Mouse (Mus musculus) ovary, adult 18-20 months (tissue): ENCODE data around the gene Sowaha.

ENCODE experiments used
- DNase-seq: peaks from one replicate; pipeline ENCODE4 v3.0.0; 2022; ENCODE audit warnings: low spot score, mixed read lengths

The Sowaha gene

DNA sequence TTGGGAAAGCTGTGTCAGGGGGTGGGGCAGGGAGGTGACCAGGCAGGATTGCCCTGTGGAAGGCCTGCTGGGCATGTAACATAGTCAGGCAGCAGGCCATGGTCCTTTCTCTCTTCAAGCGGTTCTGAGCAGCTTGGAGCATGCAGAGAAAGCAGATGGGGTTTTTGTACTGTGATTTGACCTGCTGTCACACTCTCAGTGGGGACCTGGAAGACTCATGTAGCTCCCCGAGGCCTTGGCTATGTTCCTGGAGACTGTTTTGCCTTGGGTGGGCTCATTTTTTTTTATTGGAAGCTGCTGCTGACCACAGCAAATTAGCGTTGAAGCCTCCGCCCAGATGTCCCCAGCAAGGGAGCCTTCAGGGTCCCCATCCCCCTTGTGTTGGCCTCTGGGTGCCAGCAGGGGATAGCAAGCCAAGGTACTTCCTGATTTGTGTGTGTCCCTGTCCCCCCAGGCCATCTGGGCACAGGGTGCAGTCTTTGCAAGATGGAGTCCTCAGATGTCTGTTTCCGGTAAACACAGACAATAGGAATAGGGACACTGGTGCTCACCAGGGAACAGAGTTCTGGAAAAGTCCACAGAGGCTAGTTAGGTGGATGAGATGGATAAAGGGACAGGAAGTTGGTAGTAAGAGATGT, 25.1 kb upstream of the Sowaha start:
- DNase-seq = no peak

DNA sequence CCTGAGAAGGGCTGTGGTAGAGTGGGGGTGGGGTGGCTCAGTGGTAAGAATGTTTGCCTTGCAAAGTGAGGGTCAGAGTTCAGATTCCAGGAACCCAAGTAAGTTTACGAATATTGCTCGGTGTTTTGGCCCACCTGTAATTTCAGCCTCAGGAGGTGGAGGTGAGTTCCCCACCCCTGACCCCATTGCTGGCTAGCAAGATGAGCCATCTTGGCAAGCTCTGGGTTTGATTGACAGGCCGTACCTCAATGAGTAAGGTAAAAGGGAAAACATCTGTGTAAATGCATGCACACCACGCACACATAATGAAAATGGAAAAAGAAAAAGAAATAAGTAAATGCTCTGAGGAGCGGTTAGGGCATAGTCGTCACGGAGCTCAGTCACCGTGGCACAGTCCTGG, 24.3 kb upstream of the Sowaha start:
- DNase-seq = no peak

DNA sequence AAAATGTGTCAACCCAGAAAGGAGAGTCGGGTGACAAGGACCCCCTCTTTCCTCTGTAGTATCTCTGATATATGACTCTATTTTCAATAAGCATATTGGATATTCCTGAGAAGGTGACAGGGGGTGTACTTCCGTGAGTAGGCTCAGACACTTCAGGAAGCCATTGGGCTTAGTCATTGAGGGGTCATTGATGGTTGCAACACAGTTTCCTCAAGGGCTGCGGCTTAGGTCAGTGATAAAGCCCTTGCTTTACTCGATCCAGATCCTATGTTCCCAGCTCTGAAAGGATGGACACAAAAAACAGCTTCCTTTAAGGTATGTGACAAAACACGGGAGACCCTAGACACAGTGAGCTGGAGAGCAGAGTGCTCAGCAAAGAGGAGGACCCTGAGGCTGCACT, 23.7 kb upstream of the Sowaha start:
- DNase-seq = no peak

DNA sequence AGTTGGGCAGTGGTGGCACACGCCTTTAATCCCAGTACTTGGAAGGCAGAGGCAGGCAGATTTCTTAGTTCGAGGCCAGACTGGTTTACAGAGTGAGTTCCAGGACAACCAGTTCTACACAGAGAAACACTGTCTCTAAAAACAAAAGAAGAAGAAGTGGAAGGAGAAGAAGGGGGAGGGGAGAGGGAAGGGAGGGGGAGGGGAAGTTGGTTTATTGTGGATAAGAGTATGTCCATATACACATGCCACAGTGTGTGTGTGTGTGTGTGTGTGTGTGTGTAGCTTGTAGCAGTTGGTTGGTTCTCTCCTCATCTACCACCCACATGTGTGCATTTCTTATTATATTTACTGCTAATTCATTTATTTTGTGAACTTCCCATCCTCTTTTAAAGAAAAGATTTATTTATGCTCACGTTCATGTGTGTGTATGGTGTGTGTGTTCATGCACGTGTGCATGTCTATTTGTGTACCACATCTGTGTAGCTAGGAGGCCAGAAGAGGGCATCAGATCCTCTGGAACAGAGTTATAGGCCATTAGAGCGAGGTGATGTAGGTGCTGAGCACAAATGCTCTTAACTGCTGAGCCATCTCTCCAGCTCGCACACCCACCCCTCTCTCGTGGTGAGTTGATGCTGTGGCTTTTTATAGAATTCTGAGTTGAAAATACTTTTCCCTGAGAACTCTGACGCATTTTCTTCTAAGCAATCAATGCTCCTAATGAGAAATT, 22.1 kb upstream of the Sowaha start:
- DNase-seq = no peak

DNA sequence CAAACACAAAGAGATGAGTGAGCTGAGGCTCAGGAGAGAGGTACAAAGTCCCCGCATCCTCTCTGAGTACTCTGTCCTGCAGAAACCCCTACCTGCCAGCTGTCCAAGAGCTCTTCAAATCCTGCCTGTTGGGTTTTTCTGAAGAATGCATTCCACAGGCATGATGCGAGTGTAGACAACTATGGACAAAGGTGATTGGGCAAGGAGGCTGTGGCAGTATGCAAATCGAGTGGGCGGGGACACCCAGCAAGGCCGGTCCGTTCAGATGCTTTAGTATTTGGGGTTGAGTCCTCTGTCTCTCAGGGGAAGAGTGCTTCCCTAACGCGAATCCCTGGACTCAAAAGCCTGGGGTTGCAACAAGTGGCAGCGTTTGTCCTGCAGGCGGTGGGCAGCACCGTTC, 20.5 kb upstream of the Sowaha start:
- no peak for DNase-seq

DNA sequence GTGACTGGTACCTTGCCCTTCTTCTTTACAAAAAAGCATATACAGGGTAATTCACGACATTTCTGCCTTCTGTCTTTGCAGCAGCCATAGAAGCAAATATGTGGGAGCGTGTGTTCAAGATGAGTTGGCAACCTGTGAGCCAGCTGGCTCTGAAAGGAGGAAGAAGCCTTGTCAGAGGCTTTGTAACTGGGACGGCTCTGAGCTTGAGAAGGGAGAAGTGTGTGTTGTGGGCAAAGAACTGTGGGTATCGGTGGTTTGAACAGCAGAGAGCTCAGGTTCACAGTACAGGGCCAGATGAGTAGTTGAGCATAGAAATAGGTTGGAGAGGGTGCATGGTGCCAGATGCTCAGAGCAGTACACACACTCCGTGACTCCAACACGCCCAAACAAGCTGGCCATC, 16.9 kb upstream of the Sowaha start:
- no peak for DNase-seq

DNA sequence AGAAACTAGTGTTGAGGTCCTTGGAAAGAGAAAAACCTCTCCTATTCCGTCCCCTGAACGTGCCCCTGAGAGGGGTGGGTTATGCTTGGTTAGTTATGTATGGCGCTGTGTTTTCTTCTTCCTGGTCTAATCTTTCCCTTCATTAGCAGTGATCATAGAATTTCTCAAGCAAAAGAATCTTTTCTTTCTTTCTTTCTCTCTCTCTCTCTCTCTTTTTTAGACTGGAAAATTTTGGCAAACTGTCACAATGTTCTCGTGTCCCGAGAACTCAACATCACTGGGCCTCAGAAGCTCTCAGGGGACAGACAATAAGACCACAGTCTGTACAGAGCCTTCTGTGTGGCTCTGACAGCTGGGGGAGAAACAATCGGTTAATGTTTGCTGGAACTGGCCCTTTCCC, 15.3 kb upstream of the Sowaha start:
- no peak for DNase-seq

DNA sequence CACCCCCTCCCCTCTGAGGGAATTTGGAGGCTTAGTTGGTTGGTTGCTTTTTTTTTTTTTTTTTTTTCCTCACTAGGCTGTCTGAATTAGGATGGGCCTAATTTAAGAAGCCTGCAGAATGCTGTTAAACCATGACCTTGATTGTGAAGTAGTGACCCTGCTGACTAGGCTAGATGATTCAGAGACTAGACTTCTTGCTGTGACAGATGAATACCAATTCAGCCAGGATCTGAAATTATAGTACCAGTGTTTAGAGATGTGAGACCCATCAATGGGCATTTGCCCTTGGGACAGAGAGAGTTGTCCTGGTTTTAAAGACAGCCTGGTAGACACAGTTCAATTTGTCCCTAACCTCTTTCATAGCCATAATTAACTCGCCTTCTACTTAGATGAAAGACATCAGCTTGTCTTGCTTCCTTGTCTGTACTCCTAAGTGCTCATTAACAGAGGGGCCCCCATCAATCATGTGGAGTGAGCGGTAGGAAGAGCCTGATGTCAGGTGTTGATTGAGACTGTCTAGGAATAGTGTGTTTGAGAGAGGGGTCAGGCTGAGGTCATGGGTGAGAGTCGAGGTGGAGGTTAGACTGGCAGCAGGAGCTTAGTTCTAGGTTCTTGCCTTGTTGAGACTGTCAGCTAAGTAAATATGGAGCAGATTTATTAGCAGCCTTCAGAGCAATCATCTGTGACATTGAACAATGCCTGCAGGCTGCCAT, 13.3 kb upstream of the Sowaha start:
- DNase-seq = no peak

DNA sequence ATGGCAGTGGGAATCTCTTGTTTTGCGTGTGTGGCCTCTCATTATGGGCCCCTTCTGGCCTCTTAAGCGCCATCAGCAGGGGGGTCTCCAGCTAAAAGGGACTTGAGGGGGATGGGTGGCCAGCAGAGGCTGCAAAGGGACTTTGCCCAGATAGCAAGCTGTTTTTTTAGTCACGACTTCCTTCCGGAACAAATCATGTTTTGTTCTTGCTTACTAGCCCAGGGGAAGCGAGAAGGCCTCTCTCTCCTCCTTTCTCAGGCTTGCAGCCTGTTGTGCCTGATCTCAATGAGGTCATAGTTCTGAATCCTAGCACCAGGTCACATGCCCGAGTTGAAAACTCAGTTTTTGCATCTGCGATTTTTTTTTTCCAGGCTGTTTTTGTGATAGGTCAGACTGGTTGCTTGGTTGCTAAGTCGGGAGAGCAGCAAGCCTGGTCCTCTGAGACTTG, 11.9 kb upstream of the Sowaha start:
- DNase-seq = no peak

DNA sequence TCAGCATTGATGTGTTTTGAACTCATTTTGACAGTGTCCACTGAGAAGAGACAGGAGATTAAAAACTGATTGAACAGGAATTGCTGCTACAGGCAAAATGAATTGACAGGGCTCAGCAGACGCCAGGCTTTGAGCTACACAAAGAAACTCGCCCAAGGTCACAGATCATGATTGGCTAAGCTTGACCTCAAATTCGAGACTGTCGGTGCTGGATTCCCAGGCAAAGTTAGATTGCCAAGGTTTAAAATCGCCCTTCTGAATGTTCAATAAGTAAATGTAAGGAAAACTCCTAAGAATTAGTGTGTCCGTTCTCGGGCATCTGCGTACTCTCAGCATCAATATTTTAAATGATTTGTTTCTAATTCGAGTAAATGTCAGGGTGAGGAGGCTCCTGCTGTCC, 9.3 kb upstream of the Sowaha start:
- DNase-seq = no peak

DNA sequence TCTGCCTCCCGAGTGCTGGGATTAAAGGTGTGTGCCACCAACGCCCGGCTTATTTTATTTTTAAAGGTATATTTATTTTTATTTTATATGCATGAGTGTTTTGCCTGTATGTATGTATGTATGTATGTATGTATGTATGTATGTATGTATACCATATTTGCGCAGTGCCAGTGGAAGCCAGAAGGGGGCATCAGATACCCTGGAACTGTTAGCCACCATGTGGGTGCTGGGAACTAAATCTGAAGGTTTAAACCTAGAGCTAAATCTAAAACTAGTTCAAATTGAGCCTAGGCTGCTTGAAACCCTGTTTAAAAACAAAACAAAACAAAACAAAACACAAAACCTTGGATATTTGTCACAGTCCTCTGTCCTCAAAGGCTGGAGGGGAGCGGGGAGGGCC, 8.9 kb upstream of the Sowaha start:
- DNase-seq = no peak

DNA sequence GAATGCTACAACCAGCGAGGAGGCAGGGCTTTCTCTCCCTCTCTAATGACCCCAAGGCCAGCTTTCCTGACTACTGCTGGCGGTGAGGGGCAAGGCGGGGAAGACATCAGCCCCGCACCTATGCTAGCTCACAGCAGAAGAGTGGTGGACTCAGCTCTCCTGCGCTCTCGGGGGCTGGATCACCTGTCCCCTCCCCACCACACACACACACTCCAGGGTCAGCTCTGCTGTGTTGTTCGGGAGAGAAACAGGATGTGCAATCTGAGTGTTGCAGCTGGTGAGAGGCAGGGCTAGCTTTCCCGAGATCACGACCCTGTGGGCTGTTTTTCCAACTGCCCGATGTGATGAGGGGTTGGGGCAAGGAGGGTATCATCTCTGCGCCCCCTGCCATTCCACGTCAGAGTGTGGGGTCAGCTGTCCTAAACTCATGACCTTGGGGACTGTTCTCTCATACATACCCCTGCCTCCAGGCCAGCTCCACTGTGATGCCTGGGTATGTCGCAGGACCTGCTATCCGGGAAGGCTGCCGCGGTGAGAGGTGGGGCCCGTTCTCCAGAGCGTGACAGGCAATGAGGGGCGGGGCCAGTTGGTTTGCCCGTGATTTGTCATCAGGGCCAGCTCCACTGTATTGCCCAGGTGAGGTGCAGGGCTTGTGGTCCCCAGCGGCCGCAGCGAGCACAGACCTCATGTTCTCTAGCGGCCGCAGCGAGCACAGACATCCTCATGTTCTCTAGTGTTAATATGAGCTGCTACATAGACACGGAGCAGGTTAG, 6.9 kb upstream of the Sowaha start:
- no peak for DNase-seq

DNA sequence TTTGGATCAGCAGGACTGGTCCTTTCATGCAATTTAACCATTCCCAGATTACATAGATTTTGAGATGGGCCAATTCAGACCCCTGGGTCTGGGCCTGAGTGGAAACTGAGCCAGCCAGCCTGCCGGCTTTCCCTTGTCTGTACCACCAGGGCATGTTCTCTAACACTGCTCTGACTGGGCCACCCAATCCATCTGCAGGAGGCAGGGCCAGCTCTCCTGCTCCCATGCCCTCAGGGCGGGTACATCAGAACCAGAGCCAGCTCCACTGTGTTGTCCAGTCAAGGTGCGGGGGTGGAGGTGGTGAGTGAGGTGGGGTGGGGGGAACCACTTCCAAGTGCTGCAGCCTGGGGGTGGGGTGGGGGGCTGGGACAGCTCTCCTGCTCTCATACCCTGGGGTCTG, 6.3 kb upstream of the Sowaha start:
- no peak for DNase-seq

DNA sequence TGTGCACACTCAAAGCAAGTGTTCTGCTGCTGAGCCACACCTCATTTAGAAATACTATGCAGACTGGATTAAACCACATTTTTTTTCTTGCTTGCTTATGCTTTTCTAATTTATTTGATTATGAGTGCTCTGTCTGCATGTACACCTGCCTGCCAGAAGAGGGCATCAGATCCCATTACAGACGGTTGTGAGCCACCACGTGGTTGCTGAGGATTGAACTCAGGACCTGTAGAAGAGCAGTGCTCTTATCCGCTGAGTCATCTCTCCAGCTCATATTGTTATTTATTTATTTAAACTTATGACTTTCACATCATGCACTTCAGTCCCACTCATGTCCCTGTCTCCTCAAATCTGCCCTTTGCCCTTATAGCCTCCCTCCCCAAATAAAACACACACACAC, 5.6 kb upstream of the Sowaha start:
- DNase-seq = no peak

DNA sequence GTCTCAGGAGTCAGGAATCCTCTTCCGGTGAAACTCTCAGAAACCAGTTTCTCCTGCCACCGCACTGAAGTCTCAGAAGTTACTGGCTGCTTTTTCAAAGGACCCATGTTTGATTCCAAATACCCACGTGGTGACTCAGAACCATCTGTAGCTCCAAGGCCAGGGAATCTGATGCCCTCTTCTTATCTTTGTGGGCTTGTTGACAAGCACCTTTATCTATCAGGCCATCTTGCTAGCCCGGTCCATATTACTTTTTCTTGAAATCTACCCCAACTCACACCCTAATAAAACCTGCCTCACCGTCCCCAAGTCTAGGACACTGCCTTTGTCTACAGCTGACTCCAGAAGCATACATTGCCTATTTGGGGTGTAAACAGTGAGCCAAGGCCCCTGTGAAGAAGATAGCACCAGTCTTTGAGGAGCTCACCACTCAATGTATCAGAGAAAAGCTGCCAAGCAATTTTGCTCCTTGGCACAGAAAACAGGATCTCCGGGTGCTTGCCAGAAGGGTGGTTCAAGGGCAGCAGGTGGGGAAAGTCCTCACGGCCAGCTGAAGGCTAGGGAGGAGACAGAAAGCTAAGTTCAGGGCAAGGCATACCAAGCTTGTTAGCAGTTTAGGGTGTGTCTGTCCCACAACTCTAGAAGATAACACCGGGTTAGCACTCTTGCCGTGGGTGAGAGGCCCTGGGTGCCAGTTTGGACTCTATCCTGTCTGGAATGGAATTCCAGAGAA, 3.3 kb upstream of the Sowaha start:
- DNase-seq = peak; percentile 67

DNA sequence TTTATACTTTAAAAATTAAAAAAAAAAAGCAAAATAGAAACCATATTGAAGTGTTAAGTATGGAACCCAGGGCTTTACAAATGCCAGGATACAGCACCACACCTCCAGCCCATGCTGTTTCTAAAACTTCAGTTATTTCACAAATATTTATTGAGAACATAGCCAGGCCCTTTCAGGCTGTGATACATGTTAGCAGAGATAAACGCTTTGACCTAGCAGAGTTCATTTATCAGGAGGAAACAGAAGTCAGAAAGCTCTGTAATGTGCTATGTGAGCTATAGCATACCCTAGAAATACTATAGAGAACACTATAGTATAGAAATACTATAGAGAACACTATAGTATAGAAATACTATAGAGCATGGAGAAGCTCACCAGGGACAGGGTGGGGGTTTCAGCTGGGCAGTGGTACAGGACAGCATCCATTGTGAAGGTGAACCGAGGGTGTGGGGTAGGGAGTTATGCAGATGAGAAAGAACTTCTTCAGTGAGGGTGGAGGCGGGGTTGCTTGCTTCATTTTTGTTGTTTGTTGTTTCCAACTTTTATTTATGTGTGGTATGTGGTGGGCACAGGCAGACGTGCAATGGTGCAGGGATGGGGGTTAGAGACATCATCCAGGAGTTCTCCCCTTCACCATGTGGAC, 1.1 kb upstream of the Sowaha start:
- DNase-seq = no peak

DNA sequence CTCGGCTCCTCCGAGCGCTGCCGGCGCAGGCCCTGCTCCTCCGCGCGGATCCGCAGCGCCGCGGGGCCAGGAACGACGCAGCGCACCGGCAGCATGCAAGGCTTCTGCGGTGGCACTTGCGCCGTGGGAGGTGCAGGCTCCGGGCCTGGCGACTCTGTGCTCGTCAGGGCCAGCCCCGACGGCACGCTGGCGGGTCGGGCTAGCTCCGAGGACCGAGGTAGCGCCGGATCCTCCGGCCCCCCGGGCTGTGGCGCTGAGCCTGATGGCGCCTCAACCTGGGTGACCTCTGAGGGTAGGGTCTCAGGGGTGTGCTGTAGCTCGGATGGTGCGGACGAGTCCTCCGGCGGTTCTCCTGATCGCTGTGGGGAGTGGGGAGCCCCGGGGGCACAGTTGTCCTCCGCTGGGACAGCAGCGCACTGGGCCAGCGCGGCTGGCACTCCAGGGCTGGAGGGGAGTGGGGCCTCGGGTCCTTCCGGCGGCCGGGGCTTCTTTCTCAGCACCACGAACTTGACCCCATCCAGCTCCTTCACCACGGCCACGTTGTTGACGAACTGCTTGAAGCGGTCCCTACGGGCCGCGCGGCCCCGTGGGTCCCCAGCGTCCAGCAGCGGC, 797 bp downstream of the Sowaha start:
- DNase-seq = no peak

DNA sequence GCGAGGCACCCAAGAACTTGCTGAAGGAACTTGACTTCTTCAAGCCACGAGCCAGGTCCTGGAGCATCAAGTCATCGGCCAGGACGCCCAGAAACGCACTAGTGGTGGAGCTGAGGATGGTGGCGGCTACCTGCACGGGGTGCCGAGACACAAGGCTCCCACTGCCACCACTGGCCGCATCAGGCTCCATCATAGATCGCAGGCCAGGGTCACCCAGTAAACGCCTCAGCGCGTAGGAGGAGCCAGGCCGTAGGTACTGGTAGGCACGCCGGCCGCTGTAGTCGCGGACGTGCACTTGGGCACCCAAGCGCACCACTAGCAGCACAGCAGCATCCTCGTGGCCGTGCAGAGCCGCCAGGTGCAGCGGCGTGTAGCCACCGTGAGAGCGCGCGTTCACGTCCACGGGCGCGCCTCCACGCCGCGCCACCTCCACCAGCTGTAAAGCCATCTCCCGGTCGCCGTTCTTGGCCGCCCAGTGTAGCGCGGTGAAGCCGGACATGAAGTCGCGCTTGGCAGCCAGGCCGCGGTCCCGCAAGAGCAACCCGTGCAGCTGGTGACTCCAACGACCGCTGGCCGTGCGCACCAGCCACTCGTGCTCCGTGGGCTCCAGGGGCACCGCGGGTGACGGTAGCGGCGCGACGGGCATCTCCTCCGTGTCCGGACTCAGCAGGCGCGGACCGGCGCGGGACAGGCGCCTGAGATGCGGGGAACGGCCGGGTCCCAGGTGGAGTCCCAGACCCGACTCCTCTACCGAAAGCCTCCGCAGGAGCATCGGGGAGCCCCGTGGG, 1.5 kb downstream of the Sowaha start:
- DNase-seq = no peak

DNA sequence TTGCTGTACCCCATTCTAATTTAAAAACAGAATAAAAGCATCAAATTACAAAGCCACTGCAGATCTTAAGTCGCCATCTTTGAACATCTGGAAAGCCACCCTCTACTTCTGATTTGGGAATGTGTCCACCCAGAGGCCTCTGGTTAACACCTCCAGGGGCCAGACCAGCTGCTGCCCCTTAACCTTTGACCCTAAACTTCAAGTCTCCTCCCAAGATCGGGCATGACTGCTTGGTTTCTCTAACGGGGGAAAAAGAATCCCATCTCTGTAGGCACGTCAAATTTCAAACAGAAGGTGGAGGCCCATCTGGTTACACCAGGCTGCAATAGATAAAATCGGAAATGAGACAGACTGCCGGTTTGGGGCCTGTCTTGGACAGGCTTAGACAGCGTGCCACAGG, 2.2 kb downstream of the Sowaha start:
- DNase-seq = no peak

DNA sequence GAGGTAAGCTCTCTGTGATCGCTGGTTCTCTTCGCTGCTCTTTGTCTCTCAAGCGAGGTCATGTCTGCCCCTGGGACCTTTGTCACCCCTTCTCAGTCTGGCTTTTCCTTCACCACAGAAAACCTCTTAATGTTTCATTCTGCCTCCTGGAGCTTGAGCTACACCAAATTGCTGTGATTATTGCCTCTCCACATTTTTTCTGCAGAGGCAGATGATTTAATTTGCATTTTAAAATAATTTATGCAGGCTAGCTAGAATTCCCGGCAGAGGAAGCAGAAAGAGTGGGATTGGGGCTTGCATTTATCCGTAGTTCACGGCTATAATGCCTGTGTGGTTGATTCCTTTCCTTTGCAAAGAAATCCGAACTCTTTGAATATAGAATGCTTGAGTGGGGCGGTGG, 4.5 kb downstream of the Sowaha start:
- no peak for DNase-seq
